Comparison of ENCODE assay signal across 11 mouse cellular contexts in the genomic region with DNA sequence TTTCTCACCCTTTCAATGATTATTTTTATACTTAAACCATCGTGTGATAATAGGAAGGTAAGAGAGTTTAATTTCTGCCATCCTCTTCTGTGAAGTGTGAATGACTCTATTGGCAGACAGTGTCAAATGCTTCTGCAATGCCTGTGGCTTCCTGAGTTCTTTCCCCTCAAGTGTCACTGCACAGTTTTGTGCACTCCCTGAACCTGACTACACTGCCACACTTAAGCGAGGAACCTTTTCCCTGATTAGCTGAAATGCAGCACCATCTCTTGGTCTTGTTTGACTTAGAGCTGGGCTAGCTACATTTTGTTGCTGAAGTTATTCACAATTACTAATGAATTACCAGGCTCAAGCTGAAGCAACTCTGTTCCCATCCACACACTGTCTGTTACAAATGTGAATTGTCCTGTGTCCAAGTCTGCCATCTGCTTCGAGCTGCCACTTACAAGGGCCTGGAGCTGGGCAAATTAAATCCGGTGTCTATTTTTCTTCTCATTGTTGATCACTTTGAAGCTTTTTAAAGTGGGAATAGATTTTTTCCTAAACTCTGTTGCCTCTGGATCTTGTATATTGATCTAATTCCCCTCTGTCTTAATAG.
DNase-seq lines count a peak whose midpoint lies in the region; ATAC-seq lines count a peak whose summit lies in the region.
"Had no signal": no experiment of that assay in that cellular context is flagged by ENCODE, and none has a peak within 500 bp of the region (broad histone marks: within the 10 kb centered on the region; RNA-seq: fewer than 3 reads in every experiment).

No protein-coding gene starts in this region.

- H3K4me1 ChIP-seq in forebrain, embryonic 13.5 days: no peaks in the 10 kb centered on the region; the same call in 1 of the 2 replicates
- H3K4me1 ChIP-seq in forebrain, embryonic 10.5 days: no peaks in the 10 kb centered on the region
- no peaks in the 10 kb centered on the region for H3K4me1 ChIP-seq in kidney, embryonic 14.5 days (ENCODE audit: control insufficient read depth, insufficient read depth, low read length)

- no peak overlapping the region for H3K9ac ChIP-seq in forebrain, embryonic 13.5 days
- H3K9ac ChIP-seq in kidney, embryonic 14.5 days (ENCODE audit: low read depth, low read length): no peak overlapping the region

- no peaks in the 10 kb centered on the region for H3K9me3 ChIP-seq in forebrain, embryonic 13.5 days (replicated peaks)
- H3K9me3 ChIP-seq in forebrain, embryonic 10.5 days: no peaks in the 10 kb centered on the region
- H3K9me3 ChIP-seq in kidney, embryonic 14.5 days (ENCODE audit: control insufficient read depth, low read length): no peaks in the 10 kb centered on the region

- peak; percentile 94 for ATAC-seq in forebrain, embryonic 13.5 days
- ATAC-seq in kidney, embryonic 14.5 days (ENCODE audit: low FRiP score, low TSS enrichment): no peak

- no peak overlapping the region for H3K4me3 ChIP-seq in forebrain, embryonic 13.5 days
- H3K4me3 ChIP-seq in forebrain, embryonic 10.5 days: no peak overlapping the region
- H3K4me3 ChIP-seq in kidney, embryonic 14.5 days (ENCODE audit: low read length): no peak overlapping the region

- no peak overlapping the region for H3K4me2 ChIP-seq in forebrain, embryonic 13.5 days
- H3K4me2 ChIP-seq in kidney, embryonic 14.5 days (replicated peaks; ENCODE audit: low read depth, low read length): no peak overlapping the region

- DNase-seq in forebrain, embryonic 10.5 days (ENCODE audit: extremely low spot score, low spot score): no peak
- peak; percentile 26 to 34 for DNase-seq in right cerebral cortex, adult 2 months (ENCODE audit: low spot score in 2 of 2)
- no peak for DNase-seq in right cerebral cortex, postnatal 36 days (ENCODE audit: low spot score in 2 of 2)
- DNase-seq in layer of hippocampus, postnatal 10 days (ENCODE audit: low spot score in 2 of 2): peak; percentile 46 to 47
- peak; percentile 72 for DNase-seq in telencephalon, adult 2 months (ENCODE audit: low read depth, low spot score)
- no peak for DNase-seq in c-Kit-positive CD71-positive TER-119-positive erythroid progenitor cells, embryonic 14.5 days (ENCODE audit: low spot score)
- DNase-seq: gastrocnemius, postnatal 14 days; heart, postnatal 4 days had no signal

- WGBS in forebrain, embryonic 13.5 days: 63% methylated on average over 4 of the region's 4 CpGs
- 93% methylated on average over 4 of the region's 4 CpGs for WGBS in forebrain, embryonic 10.5 days
- 70% methylated on average over 4 of the region's 4 CpGs for WGBS in kidney, embryonic 14.5 days

- H3K27me3 ChIP-seq in forebrain, embryonic 13.5 days: no peaks in the 10 kb centered on the region
- no peaks in the 10 kb centered on the region for H3K27me3 ChIP-seq in forebrain, embryonic 10.5 days (ENCODE audit: poor library complexity, severe bottlenecking)
- no peaks in the 10 kb centered on the region for H3K27me3 ChIP-seq in kidney, embryonic 14.5 days (ENCODE audit: control insufficient read depth, insufficient read depth, low read length)

- no peaks in the 10 kb centered on the region for H3K36me3 ChIP-seq in forebrain, embryonic 13.5 days (ENCODE audit: poor library complexity, severe bottlenecking)
- H3K36me3 ChIP-seq in forebrain, embryonic 10.5 days (replicated peaks): no peaks in the 10 kb centered on the region
- no peaks in the 10 kb centered on the region for H3K36me3 ChIP-seq in kidney, embryonic 14.5 days (ENCODE audit: control insufficient read depth, insufficient read depth, low read length)

- peak overlapping the region; percentile 65 for H3K27ac ChIP-seq in forebrain, embryonic 13.5 days
- H3K27ac ChIP-seq in forebrain, embryonic 10.5 days: no peak overlapping the region
- no peak overlapping the region for H3K27ac ChIP-seq in kidney, embryonic 14.5 days (ENCODE audit: low read depth, low read length)
- H3K27ac ChIP-seq: macrophage had no signal

Comparison
In these comparisons a context has a peak if more than half of its experiments do, and no peak if none do; other contexts are left out.
1. DNase-seq: peak in right cerebral cortex, adult 2 months (2 of 2), layer of hippocampus, postnatal 10 days (2 of 2) and telencephalon, adult 2 months (single experiment); none in forebrain, embryonic 10.5 days (single experiment), right cerebral cortex, postnatal 36 days (0 of 2) and c-Kit-positive CD71-positive TER-119-positive erythroid progenitor cells, embryonic 14.5 days (single experiment).